Comparison of ENCODE assay signal across 9 mouse cellular contexts in the genomic region with DNA sequence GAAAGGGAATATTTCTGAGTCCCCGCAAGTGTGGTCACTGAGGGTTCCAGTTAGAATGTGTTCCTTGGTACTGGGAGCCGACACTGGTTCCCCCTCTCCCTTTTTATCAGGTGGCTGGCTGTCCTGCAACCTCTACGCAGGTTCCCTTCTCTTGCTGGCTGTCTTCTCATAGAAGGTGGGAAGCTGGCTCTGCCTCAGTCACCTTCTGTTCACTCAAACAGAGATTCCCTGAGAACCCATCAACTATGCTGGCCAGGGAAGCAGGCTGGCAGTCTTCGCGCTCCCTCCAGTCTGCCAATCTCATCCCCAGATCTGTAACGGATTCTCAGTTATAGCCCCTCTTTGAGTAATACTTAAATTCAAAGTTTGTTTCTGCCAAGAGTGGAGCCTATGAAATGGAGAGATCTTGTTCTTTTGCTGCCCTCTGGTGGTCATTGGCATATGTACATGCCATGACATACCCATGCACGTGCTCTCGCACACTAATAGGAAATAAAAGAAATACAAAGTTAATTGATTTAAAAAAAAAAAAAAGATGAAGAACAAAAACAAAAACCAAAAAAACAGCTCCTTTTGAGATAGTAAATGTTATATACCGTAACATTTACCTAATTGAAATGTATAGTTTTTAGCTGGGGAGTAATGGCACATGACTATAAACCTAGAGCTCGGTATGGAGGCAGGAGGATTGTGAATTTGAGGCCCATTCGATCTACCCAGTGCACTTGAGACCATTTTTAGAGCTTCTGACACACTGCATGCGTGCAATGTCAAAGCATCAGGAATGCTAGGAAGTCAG. TPM values are rescaled to one million over a fixed set of nuclear protein-coding genes. Genes with fewer than 3 reads are reported as not detected.
DNase-seq lines count a peak whose midpoint lies in the region; ATAC-seq and TF ChIP-seq lines count a peak whose summit lies in the region.
"Had no signal": no experiment of that assay in that cellular context is flagged by ENCODE, and none has a peak within 500 bp of the region (broad histone marks: within the 10 kb centered on the region; RNA-seq: fewer than 3 reads in every experiment).

No protein-coding gene starts in this region.

- H3K9ac ChIP-seq in MEL (ENCODE audit: control insufficient read depth, low read depth, low read length, poor library complexity, severe bottlenecking) = peak overlapping the region; percentile 67
- H3K9ac ChIP-seq in forebrain, embryonic 15.5 days (replicated peaks) = no peak overlapping the region
- H3K9ac ChIP-seq in hindbrain, embryonic 12.5 days = no peak overlapping the region
- H3K9ac ChIP-seq: liver, embryonic 15.5 days had no signal

- peak; percentile 94 for ATAC-seq in forebrain, embryonic 15.5 days (replicated peaks)
- 0 out of 2 replicates have a peak, but pooled peaks have one; percentile 61 for ATAC-seq in hindbrain, embryonic 12.5 days (ENCODE audit: low FRiP score)

- peak; percentile 92 for DNase-seq in MEL (ENCODE audit: low read depth, low spot score)
- peak; percentile 77 for DNase-seq in c-Kit-positive CD71-positive TER-119-positive erythroid progenitor cells, embryonic 14.5 days (ENCODE audit: low spot score)
- peak; percentile 72 for DNase-seq in layer of hippocampus, adult 9-11 months
- peak; percentile 87 for DNase-seq in lung, postnatal 14 days
- DNase-seq in retina, postnatal 7 days (ENCODE audit: low read depth, low spot score) = peak; percentile 58
- peak; percentile 34 for DNase-seq in urinary bladder, postnatal 10 days (ENCODE audit: low spot score)

- TF ChIP-seq EP300 in MEL (IDR thresholded peaks at IDR 0.05; ENCODE audit: low read depth in 1 of 2, low read length in 2 of 2) = no peak

- TF ChIP-seq CTCF in MEL (IDR thresholded peaks at IDR 0.05 in 2 of 3, conservative IDR thresholded peaks at IDR 0.05 in 1 of 3; ENCODE audit: control insufficient read depth in 1 of 3, insufficient read depth in 1 of 3, low read depth in 2 of 3, low read length in 3 of 3, poor library complexity in 1 of 3, severe bottlenecking in 1 of 3) = peak; percentile 63 to 91 (median 69)

- no peaks in the 10 kb centered on the region; a peak in 1 of 4 replicates for H3K27me3 ChIP-seq in MEL (ENCODE audit: control insufficient read depth in 1 of 2, insufficient read depth in 2 of 2, low read length in 2 of 2)
- H3K27me3 ChIP-seq in forebrain, embryonic 15.5 days = no peaks in the 10 kb centered on the region
- no peaks in the 10 kb centered on the region for H3K27me3 ChIP-seq in hindbrain, embryonic 12.5 days

- TF ChIP-seq RAD21 in MEL (IDR thresholded peaks at IDR 0.05; ENCODE audit: low read depth, low read length) = peak; percentile 95

- H3K4me1 ChIP-seq in MEL (ENCODE audit: control insufficient read depth in 1 of 2, insufficient read depth in 2 of 2, low read length in 2 of 2) = peaks cover 0 to 3% of the 10 kb centered on the region in 2 experiments; a peak in 2 of 4 replicates
- H3K4me1 ChIP-seq in forebrain, embryonic 15.5 days = peaks cover 7% of the 10 kb centered on the region
- H3K4me1 ChIP-seq in hindbrain, embryonic 12.5 days = 0 out of 2 replicates have a peak, but pooled peaks cover 3% of the 10 kb centered on the region

- no peaks in the 10 kb centered on the region for H3K9me3 ChIP-seq in MEL (replicated peaks; ENCODE audit: insufficient read depth, low read length)
- H3K9me3 ChIP-seq in forebrain, embryonic 15.5 days = no peaks in the 10 kb centered on the region
- H3K9me3 ChIP-seq in hindbrain, embryonic 12.5 days (replicated peaks) = no peaks in the 10 kb centered on the region
- H3K9me3 ChIP-seq: liver, embryonic 15.5 days had no signal

- H3K36me3 ChIP-seq in MEL (ENCODE audit: control insufficient read depth in 1 of 2, insufficient read depth in 2 of 2, low read length in 2 of 2) = 0 out of 4 replicates have a peak, but pooled peaks cover 0 to 3% of the 10 kb centered on the region in 2 experiments
- no peaks in the 10 kb centered on the region for H3K36me3 ChIP-seq in forebrain, embryonic 15.5 days
- H3K36me3 ChIP-seq in hindbrain, embryonic 12.5 days = no peaks in the 10 kb centered on the region
- H3K36me3 ChIP-seq: liver, embryonic 15.5 days had no signal

- no peak overlapping the region for H3K4me2 ChIP-seq in forebrain, embryonic 15.5 days (replicated peaks)
- H3K4me2 ChIP-seq in hindbrain, embryonic 12.5 days (replicated peaks) = no peak overlapping the region
- H3K4me2 ChIP-seq: liver, embryonic 15.5 days had no signal

- TF ChIP-seq POLR2A in MEL (IDR thresholded peaks at IDR 0.05; ENCODE audit: control insufficient read depth in 1 of 2, insufficient read depth in 1 of 2, low read depth in 1 of 2, low read length in 2 of 2, poor library complexity in 1 of 2) = no peak

- peak overlapping the region; percentile 48 to 51 for H3K4me3 ChIP-seq in MEL (ENCODE audit: control insufficient read depth in 1 of 2, insufficient read depth in 1 of 2, low read depth in 2 of 2, low read length in 2 of 2)
- H3K4me3 ChIP-seq in forebrain, embryonic 15.5 days = no peak overlapping the region
- no peak overlapping the region for H3K4me3 ChIP-seq in hindbrain, embryonic 12.5 days
- H3K4me3 ChIP-seq: liver, embryonic 15.5 days had no signal

- H3K79me2 ChIP-seq in MEL (ENCODE audit: control insufficient read depth, insufficient read depth, low read length, poor library complexity) = no peaks in the 10 kb centered on the region

- WGBS in forebrain, embryonic 15.5 days = 31% methylated on average over 12 of the region's 12 CpGs
- 38% methylated on average over 12 of the region's 12 CpGs for WGBS in hindbrain, embryonic 12.5 days

- H3K27ac ChIP-seq in MEL (ENCODE audit: control insufficient read depth, low read depth, low read length) = no peak overlapping the region
- no peak overlapping the region for H3K27ac ChIP-seq in forebrain, embryonic 15.5 days (replicated peaks)
- H3K27ac ChIP-seq in hindbrain, embryonic 12.5 days = no peak overlapping the region
- H3K27ac ChIP-seq: liver, embryonic 15.5 days had no signal

TF ChIP-seq in MEL, 35 proteins besides CTCF, POLR2A, EP300 and RAD21 (continues in another document):
- TF ChIP-seq ZC3H11A (IDR thresholded peaks at IDR 0.05; ENCODE audit: low read depth, low read length) (peak; percentile 90), MYC (IDR thresholded peaks at IDR 0.05; ENCODE audit: low read depth, low read length) (peak; percentile 100), POLR2AphosphoS5 (IDR thresholded peaks at IDR 0.05; ENCODE audit: borderline replicate concordance, low read depth, low read length) (no peak), ZMIZ1 (IDR thresholded peaks at IDR 0.05; ENCODE audit: low read depth, low read length) (no peak), CHD1 (IDR thresholded peaks at IDR 0.05; ENCODE audit: low read depth, low read length) (no peak), JUND (IDR thresholded peaks at IDR 0.05; ENCODE audit: low read depth, low read length) (no peak), SMC3 (IDR thresholded peaks at IDR 0.05; ENCODE audit: low read depth, low read length) (peak; percentile 90), MAX (IDR thresholded peaks at IDR 0.05; ENCODE audit: low read length) (peak; percentile 97), RCOR1 (IDR thresholded peaks at IDR 0.05; ENCODE audit: low read depth, low read length) (no peak), KAT2A (conservative IDR thresholded peaks at IDR 0.05; ENCODE audit: low read depth, low read length) (no peak), TAL1 (IDR thresholded peaks at IDR 0.05; ENCODE audit: low read length) (no peak), TBP (IDR thresholded peaks at IDR 0.05; ENCODE audit: low read depth, low read length) (no peak), ZNF384 (IDR thresholded peaks at IDR 0.05; ENCODE audit: low read depth, low read length) (peak; percentile 36; the same call in 1 of the 2 replicates), MAFK (IDR thresholded peaks at IDR 0.05; ENCODE audit: borderline replicate concordance, low read depth, low read length) (no peak), GATA1 (IDR thresholded peaks at IDR 0.05; ENCODE audit: low read depth, low read length) (peak; percentile 38; the same call in 1 of the 2 replicates), TCF12 (IDR thresholded peaks at IDR 0.05; ENCODE audit: low read depth, low read length) (0 out of 2 replicates have a peak, but pooled peaks have one; percentile 34), POLR2AphosphoS2 (IDR thresholded peaks at IDR 0.05; ENCODE audit: low read length) (no peak), UBTF (IDR thresholded peaks at IDR 0.05; ENCODE audit: borderline replicate concordance, insufficient read depth, low read depth, low read length) (no peak), CHD2 (IDR thresholded peaks at IDR 0.05; ENCODE audit: low read length) (no peak), HCFC1 (IDR thresholded peaks at IDR 0.05; ENCODE audit: low read depth, low read length) (no peak), GABPA (IDR thresholded peaks at IDR 0.05; ENCODE audit: low read depth, low read length) (no peak)

RNA-seq across cellular contexts. Expression of gene Cxcl10, which starts 33.1 kb away (rescaled TPM):
- total RNA-seq in MEL (2012; rRNA removed) = not detected in 2 replicates
- polyA plus RNA-seq in MEL (2012; ENCODE audit: insufficient read depth in 1 of 2, insufficient read length in 2 of 2, low read depth in 1 of 2, low replicate concordance in 2 of 2, missing spikeins in 1 of 2) = under 1 TPM in 1 of 2 experiments, not detected in 1; 0.11 TPM
- polyA plus RNA-seq in forebrain, embryonic 15.5 days (2015; fragmentation: Nextera tagmentation; extraction: Ambion mirVana) = 0.20 TPM in 1 of 2 replicates, not detected in the other
- 0.26 and 0.50 TPM in 2 replicates for polyA plus RNA-seq in hindbrain, embryonic 12.5 days (2016; fragmentation: Nextera tagmentation; extraction: Ambion mirVana)

RNA-seq across cellular contexts. Expression of gene Art3, which starts 50.1 kb away (rescaled TPM):
- not detected in 2 replicates for total RNA-seq in MEL (2012; rRNA removed)
- polyA plus RNA-seq in MEL (2012; ENCODE audit: insufficient read depth in 1 of 2, insufficient read length in 2 of 2, low read depth in 1 of 2, low replicate concordance in 2 of 2, missing spikeins in 1 of 2) = not detected
- 3.5 and 4.0 TPM in 2 replicates for polyA plus RNA-seq in forebrain, embryonic 15.5 days (2015; fragmentation: Nextera tagmentation; extraction: Ambion mirVana)
- polyA plus RNA-seq in hindbrain, embryonic 12.5 days (2016; fragmentation: Nextera tagmentation; extraction: Ambion mirVana) = 4.5 and 5.0 TPM in 2 replicates

RNA-seq across cellular contexts. Expression of gene Nup54, which starts 53.3 kb away (rescaled TPM):
- total RNA-seq in MEL (2012; rRNA removed) = 60.4 and 67.5 TPM in 2 replicates
- polyA plus RNA-seq in MEL (2012; ENCODE audit: insufficient read depth in 1 of 2, insufficient read length in 2 of 2, low read depth in 1 of 2, low replicate concordance in 2 of 2, missing spikeins in 1 of 2) = 100 to 1,000 TPM in 1 of 2 experiments, not detected in 1; 106 TPM
- 55.7 and 60.0 TPM in 2 replicates for polyA plus RNA-seq in forebrain, embryonic 15.5 days (2015; fragmentation: Nextera tagmentation; extraction: Ambion mirVana)
- polyA plus RNA-seq in hindbrain, embryonic 12.5 days (2016; fragmentation: Nextera tagmentation; extraction: Ambion mirVana) = 46.2 and 59.8 TPM in 2 replicates

RNA-seq across cellular contexts. Expression of gene Cxcl9, which starts 53.9 kb away (rescaled TPM):
- total RNA-seq in MEL (2012; rRNA removed) = not detected in 2 replicates
- not detected for polyA plus RNA-seq in MEL (2012; ENCODE audit: insufficient read depth in 1 of 2, insufficient read length in 2 of 2, low read depth in 1 of 2, low replicate concordance in 2 of 2, missing spikeins in 1 of 2)
- not detected in 2 replicates for polyA plus RNA-seq in forebrain, embryonic 15.5 days (2015; fragmentation: Nextera tagmentation; extraction: Ambion mirVana)
- polyA plus RNA-seq in hindbrain, embryonic 12.5 days (2016; fragmentation: Nextera tagmentation; extraction: Ambion mirVana) = not detected in 2 replicates
- polyA plus RNA-seq: liver, embryonic 15.5 days had no signal

Comparison
In these comparisons a context has a peak if more than half of its experiments do, and no peak if none do; other contexts are left out.
1. DNase-seq: peak in every context shown above with its lines; median percentile 92 in MEL; 87 in lung, postnatal 14 days; 77 in c-Kit-positive CD71-positive TER-119-positive erythroid progenitor cells, embryonic 14.5 days; 72 in layer of hippocampus, adult 9-11 months; 58 in retina, postnatal 7 days; 34 in urinary bladder, postnatal 10 days.
2. H3K4me3 ChIP-seq: peak in MEL (2 of 2); none in forebrain, embryonic 15.5 days (single experiment) and hindbrain, embryonic 12.5 days (single experiment).